In genomic region chr15:62566106-62566511, GRCm38 (mm10) we compare ENCODE assay signal across 9 mouse cellular contexts.
A peak's percentile ranks its signal among the peaks of the same experiment; 100 is the strongest.
DNase-seq lines count a peak whose midpoint lies in the region; ATAC-seq lines count a peak whose summit lies in the region.
"Had no signal": no experiment of that assay in that cellular context is flagged by ENCODE, and none has a peak within 500 bp of the region (broad histone marks: within the 10 kb centered on the region; RNA-seq: fewer than 3 reads in every experiment).

No protein-coding gene starts in this region.

- DNase-seq in cerebellum, postnatal 10 days: peak; percentile 66 to 77
- no peak for DNase-seq in cerebellum, adult 8-10 months
- DNase-seq in urinary bladder, postnatal 4 days (ENCODE audit: low spot score in 2 of 2): peak; percentile 19 to 58
- no peak for DNase-seq in urinary bladder, adult 2 months (ENCODE audit: low spot score)
- peak; percentile 14 for DNase-seq in hindbrain, embryonic 10.5 days (ENCODE audit: low spot score)
- peak; percentile 32 to 53 for DNase-seq in layer of hippocampus, postnatal 14 days (ENCODE audit: low spot score in 2 of 2)

- H3K27me3 ChIP-seq in hindbrain, embryonic 10.5 days (ENCODE audit: insufficient read depth, poor library complexity, severe bottlenecking): no peaks in the 10 kb centered on the region
- H3K27me3 ChIP-seq in stomach, embryonic 16.5 days (ENCODE audit: control insufficient read depth, insufficient read depth, low read length): no peaks in the 10 kb centered on the region

- ATAC-seq in stomach, embryonic 16.5 days (ENCODE audit: insufficient read depth, low FRiP score): no peak
- ATAC-seq in activated CD4-positive, CD25-positive, alpha-beta regulatory T cell, adult 4 months: no peak

- H3K9ac ChIP-seq in stomach, embryonic 16.5 days (ENCODE audit: low read length): no peak overlapping the region; the same call in 1 of the 2 replicates

- peaks cover 6% of the 10 kb centered on the region; the same call in 1 of the 2 replicates for H3K4me1 ChIP-seq in hindbrain, embryonic 10.5 days (replicated peaks)
- H3K4me1 ChIP-seq in stomach, embryonic 16.5 days (ENCODE audit: control insufficient read depth, insufficient read depth, low read length): no peaks in the 10 kb centered on the region

- H3K9me3 ChIP-seq in hindbrain, embryonic 10.5 days: no peaks in the 10 kb centered on the region
- H3K9me3 ChIP-seq in stomach, embryonic 16.5 days (replicated peaks; ENCODE audit: control insufficient read depth, low read length): no peaks in the 10 kb centered on the region

- 0 out of 2 replicates have a peak overlapping the region, but pooled peaks have one; percentile 23 for H3K4me2 ChIP-seq in stomach, embryonic 16.5 days (ENCODE audit: low read depth, low read length)

- no peak overlapping the region for H3K4me3 ChIP-seq in hindbrain, embryonic 10.5 days
- H3K4me3 ChIP-seq in stomach, embryonic 16.5 days (replicated peaks; ENCODE audit: low read length): no peak overlapping the region

- H3K27ac ChIP-seq in hindbrain, embryonic 10.5 days: no peak overlapping the region
- H3K27ac ChIP-seq in stomach, embryonic 16.5 days (ENCODE audit: low read length): no peak overlapping the region
- H3K27ac ChIP-seq: macrophage had no signal

- WGBS in hindbrain, embryonic 10.5 days: 10% methylated on average over 7 of the region's 7 CpGs
- 12% methylated on average over 7 of the region's 7 CpGs for WGBS in stomach, embryonic 16.5 days

- no peaks in the 10 kb centered on the region for H3K36me3 ChIP-seq in hindbrain, embryonic 10.5 days
- no peaks in the 10 kb centered on the region for H3K36me3 ChIP-seq in stomach, embryonic 16.5 days (ENCODE audit: control insufficient read depth, insufficient read depth, low read length)

Comparison
In these comparisons a context has a peak if more than half of its experiments do, and no peak if none do; other contexts are left out.
1. DNase-seq: peak in cerebellum, postnatal 10 days (2 of 2), urinary bladder, postnatal 4 days (2 of 2), hindbrain, embryonic 10.5 days (single experiment) and layer of hippocampus, postnatal 14 days (2 of 2); none in cerebellum, adult 8-10 months (single experiment) and urinary bladder, adult 2 months (single experiment).